In genomic region chr10:123147180-123147579, GRCm38 (mm10) we compare ENCODE assay signal across 8 mouse cellular contexts. TPM values are rescaled to one million over a fixed set of nuclear protein-coding genes. Genes with fewer than 3 reads are reported as not detected.
DNase-seq lines count a peak whose midpoint lies in the region; ATAC-seq and TF ChIP-seq lines count a peak whose summit lies in the region.

No protein-coding gene starts in this region.

- peak; percentile 57; the same call in 1 of the 2 replicates for ATAC-seq in lung, postnatal 0 days
- ATAC-seq in heart, embryonic 13.5 days (ENCODE audit: extremely low read depth, insufficient number of reproducible peaks, low FRiP score, low TSS enrichment), result peak; percentile 66; the same call in 1 of the 2 replicates
- peak; percentile 65 for ATAC-seq in neural tube, embryonic 13.5 days (ENCODE audit: low read depth)

- no peak overlapping the region for H3K27ac ChIP-seq in lung, postnatal 0 days (ENCODE audit: low read length)
- H3K27ac ChIP-seq in heart, embryonic 13.5 days (replicated peaks), result peak overlapping the region; percentile 68
- no peak overlapping the region for H3K27ac ChIP-seq in neural tube, embryonic 13.5 days (replicated peaks)

- DNase-seq in lung, postnatal 0 days (ENCODE audit: low spot score), result peak; percentile 69
- no peak for DNase-seq in lung, postnatal 14 days
- peak; percentile 63 for DNase-seq in embryo, embryonic 10.5 days (ENCODE audit: low spot score)
- no peak for DNase-seq in left cerebral cortex, postnatal 10 days (ENCODE audit: extremely low spot score in 1 of 2, low spot score in 2 of 2)
- DNase-seq in cerebellum, postnatal 4 days (ENCODE audit: low spot score in 2 of 2), result no peak
- no peak for DNase-seq in frontal cortex, postnatal 14 days (ENCODE audit: low spot score in 2 of 2)

- H3K4me3 ChIP-seq in lung, postnatal 0 days (ENCODE audit: low read depth, low read length), result no peak overlapping the region
- H3K4me3 ChIP-seq in heart, embryonic 13.5 days, result no peak overlapping the region
- H3K4me3 ChIP-seq in neural tube, embryonic 13.5 days, result no peak overlapping the region

- H3K4me2 ChIP-seq in lung, postnatal 0 days (replicated peaks; ENCODE audit: low read depth, low read length), result no peak overlapping the region
- peak overlapping the region; percentile 42 for H3K4me2 ChIP-seq in heart, embryonic 13.5 days
- no peak overlapping the region for H3K4me2 ChIP-seq in neural tube, embryonic 13.5 days

- no peak overlapping the region for H3K9ac ChIP-seq in lung, postnatal 0 days (replicated peaks; ENCODE audit: low read depth)
- H3K9ac ChIP-seq in heart, embryonic 13.5 days, result no peak overlapping the region
- H3K9ac ChIP-seq in neural tube, embryonic 13.5 days, result no peak overlapping the region

- TF ChIP-seq EP300 in lung, postnatal 0 days (IDR thresholded peaks at IDR 0.05), result no peak

- no peak for TF ChIP-seq CTCF in lung, postnatal 0 days (IDR thresholded peaks at IDR 0.05)

- intact Hi-C loops in left cerebral cortex, postnatal 10 days (cut with DNase I), result no loop called here

- no peaks in the 10 kb centered on the region for H3K36me3 ChIP-seq in lung, postnatal 0 days (ENCODE audit: insufficient read depth, low read length)
- peaks cover 54% of the 10 kb centered on the region for H3K36me3 ChIP-seq in heart, embryonic 13.5 days
- peaks cover 37% of the 10 kb centered on the region for H3K36me3 ChIP-seq in neural tube, embryonic 13.5 days

- H3K4me1 ChIP-seq in lung, postnatal 0 days (ENCODE audit: insufficient read depth, low read depth, low read length), result no peaks in the 10 kb centered on the region
- H3K4me1 ChIP-seq in heart, embryonic 13.5 days, result peaks cover 14% of the 10 kb centered on the region
- peaks cover 12% of the 10 kb centered on the region for H3K4me1 ChIP-seq in neural tube, embryonic 13.5 days (replicated peaks)

- no peaks in the 10 kb centered on the region for H3K27me3 ChIP-seq in lung, postnatal 0 days (replicated peaks; ENCODE audit: insufficient read depth, low read length)
- no peaks in the 10 kb centered on the region for H3K27me3 ChIP-seq in heart, embryonic 13.5 days (replicated peaks)
- H3K27me3 ChIP-seq in neural tube, embryonic 13.5 days, result no peaks in the 10 kb centered on the region

- 36% methylated on average over 6 of the region's 6 CpGs for WGBS in lung, postnatal 0 days
- 37% methylated on average over 6 of the region's 6 CpGs for WGBS in heart, embryonic 13.5 days
- WGBS in neural tube, embryonic 13.5 days, result 45% methylated on average over 6 of the region's 6 CpGs

- H3K9me3 ChIP-seq in lung, postnatal 0 days (ENCODE audit: low read length), result no peaks in the 10 kb centered on the region
- H3K9me3 ChIP-seq in heart, embryonic 13.5 days, result no peaks in the 10 kb centered on the region
- H3K9me3 ChIP-seq in neural tube, embryonic 13.5 days, result no peaks in the 10 kb centered on the region

RNA-seq across cellular contexts. Expression of gene Usp15, which starts 49.6 kb away (rescaled TPM):
- 48.2 and 52.8 TPM in 2 replicates for polyA plus RNA-seq in lung, postnatal 0 days (2015; fragmentation: Nextera tagmentation; extraction: Ambion mirVana)
- polyA plus RNA-seq in heart, embryonic 13.5 days (2015; fragmentation: Nextera tagmentation; extraction: Ambion mirVana), result 54.7 and 60.2 TPM in 2 replicates
- 68.2 and 71.1 TPM in 2 replicates for polyA plus RNA-seq in neural tube, embryonic 13.5 days (2015; fragmentation: Nextera tagmentation; extraction: Ambion mirVana)
- total RNA-seq in left cerebral cortex, postnatal 10 days (2021), result 100 to 1,000 TPM; 116 to 122 TPM

Comparison
In these comparisons a context has a peak if more than half of its experiments do, and no peak if none do; other contexts are left out.
1. DNase-seq: peak in lung, postnatal 0 days (single experiment) and embryo, embryonic 10.5 days (single experiment); none in lung, postnatal 14 days (single experiment), left cerebral cortex, postnatal 10 days (0 of 2), cerebellum, postnatal 4 days (0 of 2) and frontal cortex, postnatal 14 days (0 of 2).
2. Peak in every context shown above with its lines, with median percentiles within 50 percentile points of each other: ATAC-seq.